Mouse (Mus musculus) gastrocnemius, adult 8-10 months (tissue): ENCODE measurements at regions not wholly inside any gene's neighbourhood (a gene's known extent, or its start where the extent isn't known, plus 50 kb on each side); places are given as distances from the start of the nearest gene placed in this dataset.

ENCODE experiments used
- DNase-seq, 2 experiments: peaks; one replicate each; pipeline ENCODE4 v3.0.0; 2022; ENCODE audit warnings: low spot score in 2 of 2

DNA sequence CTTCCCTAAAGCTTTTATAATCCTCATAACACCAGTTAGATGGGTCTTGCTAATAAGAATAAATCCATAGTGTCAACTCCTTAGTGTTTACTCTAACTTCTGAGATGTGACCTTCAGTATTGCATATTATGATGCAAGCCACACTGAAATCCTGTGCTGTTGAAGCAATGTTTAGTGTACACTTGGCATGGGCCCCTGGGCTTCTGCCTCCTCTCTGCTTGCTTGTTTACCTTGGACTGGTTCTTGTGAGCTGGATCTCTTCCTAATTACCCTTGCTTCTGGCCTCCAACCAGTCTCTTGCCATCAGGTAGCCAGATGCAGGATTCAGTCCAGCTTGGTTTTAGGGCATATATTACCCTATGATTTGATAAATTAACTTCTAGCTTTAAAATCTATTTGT lies 57.0 kb downstream of the Rgs2 start:
- no peak for DNase-seq

DNA sequence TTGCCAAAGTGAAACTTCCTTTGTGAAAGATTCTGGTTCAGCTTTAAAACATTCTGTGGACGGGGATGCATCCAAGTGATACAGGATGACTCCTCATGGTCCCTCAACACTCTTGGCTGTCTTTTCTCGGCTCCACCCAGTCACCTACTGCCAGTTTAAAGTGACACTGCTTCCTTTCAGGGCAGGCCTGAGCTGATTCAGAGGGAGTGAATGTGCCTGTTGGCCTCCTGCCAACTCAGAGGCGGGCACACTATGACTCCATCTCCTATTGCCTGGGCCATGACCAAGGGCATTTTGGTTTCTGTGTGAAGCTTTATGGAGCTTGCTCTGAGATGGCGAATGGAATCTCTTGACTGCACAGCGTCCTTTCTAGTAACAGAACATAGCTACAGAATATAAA lies 62.5 kb downstream of the Rgs2 start:
- DNase-seq: peak; percentile 43 to 67

DNA sequence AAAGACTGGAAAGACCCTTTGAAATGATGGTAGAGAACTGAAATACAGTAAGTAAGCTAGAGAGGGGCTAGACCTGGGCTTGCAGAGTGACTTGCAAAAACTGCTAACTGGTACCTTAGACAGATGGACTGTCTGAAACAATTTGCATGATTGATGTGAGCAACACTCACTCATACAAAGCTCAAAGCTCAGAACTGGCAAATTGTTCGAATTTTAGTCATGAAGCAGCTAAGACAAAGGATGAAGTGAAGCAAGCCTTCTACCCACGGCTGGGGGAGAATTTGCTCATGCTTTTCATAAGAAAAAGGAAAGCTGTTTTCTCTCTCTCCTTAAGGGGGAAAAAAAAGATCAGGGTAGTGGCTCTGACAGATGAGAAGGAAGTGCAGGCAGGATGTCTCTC lies 64.5 kb downstream of the Rgs2 start:
- no peak for DNase-seq

DNA sequence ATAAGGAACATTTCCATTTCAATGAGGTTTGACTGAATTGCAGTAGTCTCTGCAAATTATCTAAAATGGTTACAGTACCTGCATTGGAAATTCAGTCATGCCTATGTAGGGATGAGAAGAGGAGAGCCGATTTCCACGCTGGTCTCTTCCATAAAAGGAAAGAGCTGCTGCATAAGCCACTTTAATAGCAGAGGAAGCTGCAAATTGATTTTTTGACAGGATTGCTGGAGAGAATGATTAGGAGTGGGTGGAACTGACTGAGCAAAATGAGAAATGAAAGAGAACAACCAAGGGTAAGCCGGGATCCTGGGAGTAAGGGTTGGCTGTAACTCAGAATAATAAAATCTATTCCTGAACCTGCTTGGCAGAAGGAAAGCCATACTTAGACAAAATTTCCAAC lies 65.4 kb downstream of the Rgs2 start:
- no peak for DNase-seq

DNA sequence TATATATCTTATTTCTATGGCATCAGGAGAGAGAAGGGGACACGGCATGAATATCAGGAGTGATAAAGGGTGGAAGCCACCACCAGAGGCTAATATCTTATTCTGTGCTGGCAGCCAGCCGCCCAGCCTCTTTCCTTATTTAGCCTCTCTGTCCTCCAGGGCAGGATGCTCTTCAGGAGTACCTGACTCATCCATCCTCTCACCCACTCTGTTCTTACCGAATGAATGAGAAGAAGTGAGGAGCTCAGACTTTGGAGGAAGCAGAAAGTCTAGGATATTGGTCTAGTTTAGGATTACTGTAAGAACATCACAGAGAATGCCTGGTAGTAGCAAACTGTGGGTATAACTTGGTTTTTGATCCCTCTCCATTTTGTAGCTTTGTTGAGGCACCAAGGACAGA lies 73.2 kb downstream of the Rgs2 start:
- DNase-seq: no peak

DNA sequence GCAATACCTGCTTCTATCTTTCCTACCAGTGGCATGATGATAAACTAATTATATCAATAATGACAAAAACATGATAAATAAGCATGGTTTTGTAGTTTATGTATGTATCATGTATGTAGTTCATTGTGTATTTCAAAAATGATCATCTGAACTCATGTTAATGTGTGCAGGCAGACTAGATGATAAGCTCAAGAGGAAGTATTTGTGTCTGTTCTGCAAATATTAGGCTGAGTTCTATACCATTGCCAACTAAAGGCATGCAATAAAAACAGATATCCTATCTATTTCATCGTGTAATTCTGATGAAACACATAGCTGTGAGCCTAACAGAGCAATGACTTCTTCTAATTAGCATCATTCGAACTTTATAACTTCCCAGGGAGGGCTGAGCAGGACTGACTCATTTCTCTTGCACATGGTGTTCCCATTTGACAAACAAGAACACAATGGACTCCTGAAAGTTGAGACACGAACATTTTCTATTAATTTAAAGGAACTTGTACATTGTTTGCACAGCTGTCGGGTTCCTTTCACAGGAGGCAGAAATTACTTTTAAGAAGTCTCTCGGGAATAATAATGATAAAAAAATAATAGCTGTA lies 74.3 kb downstream of the Rgs2 start:
- no peak for DNase-seq

DNA sequence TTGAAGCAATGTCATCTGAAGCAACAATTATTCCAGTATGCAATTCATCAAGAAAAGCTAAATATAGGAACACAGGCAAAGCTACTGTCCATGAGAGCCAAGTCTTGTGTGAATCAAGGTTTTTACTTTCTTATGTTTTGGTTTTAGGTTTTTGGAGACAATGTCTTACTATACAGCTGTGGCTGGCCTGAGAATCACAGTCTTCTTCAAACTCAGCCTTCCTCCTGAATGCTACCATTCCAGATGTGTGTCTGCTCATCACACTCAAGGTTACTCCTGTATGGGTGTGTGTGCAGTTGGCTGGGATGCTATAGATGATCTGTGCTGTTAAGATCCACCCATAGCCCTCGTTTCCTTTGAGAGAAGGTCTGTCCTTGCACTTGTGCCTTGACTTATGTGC lies 81.5 kb downstream of the Rgs2 start:
- DNase-seq: no peak

DNA sequence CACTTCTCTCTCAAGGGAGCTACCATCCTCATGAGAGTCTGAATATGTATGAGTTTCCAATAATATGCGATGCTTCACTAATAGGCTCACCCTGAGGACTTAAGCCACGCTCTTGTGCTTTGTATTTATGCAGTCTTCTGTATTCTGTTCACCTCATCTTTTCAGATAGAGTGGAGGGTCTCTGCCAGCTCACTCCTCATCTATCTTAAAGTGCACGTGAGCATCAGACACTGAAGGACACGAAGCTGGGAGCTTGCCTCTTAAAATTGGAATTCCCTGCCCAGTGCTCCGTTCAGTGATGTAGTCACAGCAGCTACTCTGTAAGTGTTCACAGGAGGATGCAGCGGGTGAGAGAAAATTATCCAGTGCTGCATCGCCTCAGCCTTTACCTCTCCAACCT lies 83.7 kb downstream of the Rgs2 start:
- DNase-seq: no peak

DNA sequence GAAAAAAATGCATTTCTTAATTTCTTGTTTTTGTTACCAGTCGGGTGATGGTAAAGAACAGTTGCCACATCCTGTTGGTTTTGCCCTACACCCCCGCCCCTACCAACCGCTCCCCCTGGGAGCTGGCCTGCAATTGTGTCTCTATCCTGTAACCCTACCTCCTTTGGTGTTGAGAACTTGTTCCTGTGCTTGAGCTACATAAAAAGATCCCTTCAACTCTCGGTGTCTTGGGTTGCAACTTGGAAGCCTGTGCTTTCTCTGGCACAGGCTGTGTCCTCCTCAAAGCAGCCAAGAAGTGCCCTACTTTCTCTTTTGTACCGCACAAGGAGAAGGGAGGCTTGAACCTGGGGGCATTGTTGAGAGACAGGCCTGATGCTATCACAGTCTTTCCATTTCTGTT lies 85.0 kb downstream of the Rgs2 start:
- peak; percentile 22 to 24 for DNase-seq

DNA sequence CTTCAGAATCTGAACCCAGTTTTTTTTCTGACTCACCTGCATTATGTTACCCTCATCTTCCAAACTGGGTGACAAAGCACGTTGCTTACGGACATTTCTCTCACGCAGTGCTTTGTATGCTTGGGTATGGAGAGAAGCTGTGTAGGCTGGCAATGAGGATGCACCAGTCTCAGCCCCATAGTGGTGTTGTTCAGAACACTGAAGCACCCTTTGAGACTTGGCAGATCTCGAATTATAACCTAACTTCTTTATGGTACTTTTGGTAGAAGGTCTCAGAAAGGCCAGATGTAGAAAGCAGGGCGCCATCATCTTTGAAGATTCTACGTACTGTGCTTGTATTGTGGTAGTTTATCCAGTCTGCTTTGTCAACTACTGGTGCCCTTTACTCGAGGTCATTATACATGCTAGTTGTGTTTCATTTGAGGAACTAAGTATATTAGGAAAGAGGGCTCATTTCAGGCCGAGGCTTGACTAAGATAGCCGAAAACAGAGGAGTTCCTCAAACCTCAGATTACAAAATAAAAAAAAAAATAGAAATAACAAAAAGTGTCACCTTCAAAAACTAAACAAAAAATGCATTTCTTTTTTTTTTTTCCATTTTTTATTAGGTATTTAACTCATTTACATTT lies 85.7 kb downstream of the Rgs2 start:
- no peak for DNase-seq

DNA sequence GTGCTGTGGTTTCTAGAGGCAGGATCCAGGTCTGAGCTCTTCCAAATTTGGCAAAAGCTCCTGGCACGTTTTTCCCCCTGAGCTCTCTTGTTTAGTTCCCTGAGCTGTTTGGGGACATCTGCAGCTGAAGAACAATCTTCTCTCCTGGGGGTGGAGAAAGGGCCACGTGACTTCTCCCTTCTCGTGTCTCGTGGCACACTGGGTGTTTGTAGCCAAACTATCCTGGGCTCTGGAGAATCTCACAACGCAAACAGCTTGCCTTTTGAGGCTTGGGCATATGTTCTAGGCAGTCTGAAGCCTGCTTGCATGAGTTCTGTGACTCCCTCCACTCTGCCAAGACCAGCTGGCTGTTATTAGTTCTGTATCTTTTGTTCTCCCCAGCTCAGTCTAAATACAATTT lies 86.3 kb downstream of the Rgs2 start:
- DNase-seq: peak in 1 of 2 experiments; percentile 30

DNA sequence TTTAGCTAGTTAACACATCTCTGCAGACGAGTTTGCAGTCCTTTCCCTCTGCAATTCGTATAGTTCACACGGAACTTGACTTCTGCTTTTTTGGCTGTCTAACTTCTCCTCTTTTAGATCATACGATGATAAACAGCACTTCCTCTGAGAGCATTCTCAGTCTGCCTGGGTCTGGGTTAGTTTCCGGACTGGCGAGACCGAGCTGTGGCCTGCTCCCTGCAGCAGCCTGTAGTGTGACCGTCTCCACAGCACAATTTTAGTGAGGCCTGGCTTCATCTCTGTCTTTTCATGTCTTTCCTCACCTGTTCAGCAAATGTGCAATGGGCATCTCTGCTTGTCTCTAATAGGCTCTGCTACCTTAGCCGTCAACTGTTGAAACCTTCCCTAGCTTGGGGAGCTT lies 87.4 kb downstream of the Rgs2 start:
- DNase-seq: no peak

DNA sequence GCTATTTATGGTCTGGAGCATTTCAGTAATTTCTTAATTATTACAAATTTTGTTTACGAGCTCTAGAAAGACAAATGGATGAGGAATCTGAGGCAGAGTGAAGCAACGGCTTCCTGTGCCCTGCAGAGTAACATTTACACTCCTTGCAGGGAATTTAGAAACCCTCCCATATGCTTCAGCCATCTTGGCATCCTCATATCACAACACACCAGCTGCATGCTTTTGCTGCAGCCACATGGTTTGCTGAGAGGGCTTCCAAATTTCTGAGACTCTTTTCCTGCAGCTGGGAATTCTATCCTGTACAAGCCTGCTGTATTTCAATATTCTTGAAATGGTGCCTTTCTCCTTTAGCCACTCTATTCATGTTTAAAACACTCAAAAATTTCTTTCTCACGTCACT lies 91.4 kb downstream of the Rgs2 start:
- no peak for DNase-seq

DNA sequence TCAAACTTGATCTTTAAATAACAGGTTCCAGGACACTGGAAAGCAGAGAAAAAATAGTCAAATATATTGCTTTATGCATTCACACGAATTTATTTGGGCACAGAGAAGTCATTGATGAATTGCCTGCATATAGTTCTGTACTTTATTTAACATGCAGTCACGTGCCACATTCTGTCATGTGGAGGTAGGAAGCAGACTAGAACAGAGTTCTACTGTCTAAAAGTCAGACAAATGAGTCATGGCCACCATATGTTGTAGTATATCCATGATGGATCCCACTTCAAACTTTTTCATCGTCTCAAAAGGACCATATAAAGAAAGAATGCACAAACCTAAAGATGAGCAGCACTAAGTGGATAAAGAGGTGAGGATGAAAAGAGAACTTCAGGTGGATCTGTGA lies 92.7 kb downstream of the Rgs2 start:
- no peak for DNase-seq

DNA sequence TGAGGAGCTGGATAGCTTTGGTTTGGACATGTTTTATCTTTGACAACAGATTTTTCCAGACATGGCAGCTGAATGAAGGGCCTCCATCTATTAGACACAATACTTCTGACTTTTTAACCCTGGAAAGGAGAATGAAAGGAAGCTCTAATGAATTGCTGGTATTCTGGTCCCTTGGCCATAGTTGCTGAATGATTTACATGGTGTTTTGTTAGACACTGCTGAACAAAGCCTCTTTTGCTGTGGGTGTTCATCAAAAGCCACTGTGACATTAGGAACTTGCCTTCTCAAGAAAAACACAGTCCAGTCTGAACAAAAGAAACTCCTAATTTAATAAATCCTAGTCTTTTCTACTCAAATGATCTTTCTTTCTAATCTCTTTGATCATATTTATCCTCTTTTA lies 93.4 kb downstream of the Rgs2 start:
- DNase-seq: no peak

DNA sequence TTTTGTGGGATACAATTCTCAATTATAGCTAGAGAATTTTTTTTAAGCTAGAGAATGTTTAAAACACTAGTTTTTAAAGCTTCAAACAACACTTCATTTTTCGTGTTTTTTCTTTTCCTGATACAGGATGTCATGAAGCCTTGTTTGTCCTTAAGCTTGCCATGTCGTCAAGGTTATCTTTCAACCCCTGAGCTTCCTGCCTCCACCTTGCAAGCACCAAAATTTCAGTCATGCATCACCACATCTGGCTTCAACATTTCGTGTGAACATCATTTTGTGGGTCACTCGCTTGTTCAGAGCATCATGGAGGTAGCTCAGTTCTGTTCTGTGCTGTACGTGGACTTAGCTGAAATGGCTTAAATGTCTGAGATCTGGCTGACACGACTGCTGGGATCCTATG lies 96.6 kb downstream of the Rgs2 start:
- no peak for DNase-seq

DNA sequence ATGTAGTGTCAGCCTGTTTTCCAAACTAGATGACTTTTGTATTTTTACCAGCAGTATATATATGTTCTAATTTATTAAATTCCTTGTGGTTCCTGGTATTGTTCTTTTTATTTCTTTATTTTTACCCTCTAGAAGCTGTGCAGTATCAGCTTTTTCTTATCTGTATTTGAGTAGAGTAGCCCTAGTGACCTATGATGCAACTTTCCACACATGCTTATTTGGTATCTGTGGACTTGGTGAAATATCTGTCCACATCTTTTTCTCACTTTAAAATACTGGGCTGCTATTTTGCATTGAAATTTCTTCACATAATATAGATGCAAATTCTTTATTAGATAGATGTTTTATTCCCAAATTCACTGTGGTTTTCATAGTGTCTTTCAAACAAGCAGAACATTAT lies 97.1 kb downstream of the Rgs2 start:
- DNase-seq: no peak

DNA sequence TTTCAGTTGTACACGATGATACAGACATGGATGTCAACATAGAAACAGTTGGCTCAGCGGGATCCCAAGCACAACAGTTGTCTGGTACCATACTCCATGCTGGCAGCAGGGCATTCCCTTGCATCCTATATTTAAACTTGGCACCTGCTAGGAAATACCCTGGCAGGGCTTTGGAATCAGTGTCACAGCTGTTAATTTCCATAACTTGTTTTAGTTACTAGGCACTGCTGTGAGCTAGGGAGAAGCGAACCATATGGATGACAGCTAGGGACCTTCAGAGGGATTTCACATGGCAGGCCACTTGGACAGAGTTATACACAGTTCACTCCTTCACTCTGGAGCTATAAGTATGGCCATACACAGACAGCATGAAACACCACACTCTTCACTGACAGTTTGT lies 100.0 kb downstream of the Rgs2 start:
- peak in 1 of 2 experiments; percentile 32 for DNase-seq

DNA sequence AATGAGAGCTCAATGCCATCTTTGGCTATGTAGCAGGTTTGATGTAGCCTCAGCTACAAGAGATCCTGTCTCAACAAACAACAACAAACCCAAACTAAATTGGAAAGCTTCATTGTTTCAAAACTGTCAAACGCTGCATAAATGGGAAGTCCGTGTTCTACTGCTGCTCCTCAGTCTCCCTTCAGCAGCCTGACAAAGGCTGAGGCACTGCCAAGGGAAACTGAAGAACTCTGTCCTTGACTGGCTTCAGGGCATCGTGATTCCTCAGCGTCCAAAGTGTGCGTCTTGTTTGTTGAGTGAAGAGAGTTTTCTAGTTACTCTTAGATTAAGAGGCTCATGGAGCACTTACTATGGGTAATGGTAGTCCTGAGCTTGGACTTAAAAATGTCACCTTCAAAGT lies 100.7 kb downstream of the Rgs2 start:
- no peak for DNase-seq

DNA sequence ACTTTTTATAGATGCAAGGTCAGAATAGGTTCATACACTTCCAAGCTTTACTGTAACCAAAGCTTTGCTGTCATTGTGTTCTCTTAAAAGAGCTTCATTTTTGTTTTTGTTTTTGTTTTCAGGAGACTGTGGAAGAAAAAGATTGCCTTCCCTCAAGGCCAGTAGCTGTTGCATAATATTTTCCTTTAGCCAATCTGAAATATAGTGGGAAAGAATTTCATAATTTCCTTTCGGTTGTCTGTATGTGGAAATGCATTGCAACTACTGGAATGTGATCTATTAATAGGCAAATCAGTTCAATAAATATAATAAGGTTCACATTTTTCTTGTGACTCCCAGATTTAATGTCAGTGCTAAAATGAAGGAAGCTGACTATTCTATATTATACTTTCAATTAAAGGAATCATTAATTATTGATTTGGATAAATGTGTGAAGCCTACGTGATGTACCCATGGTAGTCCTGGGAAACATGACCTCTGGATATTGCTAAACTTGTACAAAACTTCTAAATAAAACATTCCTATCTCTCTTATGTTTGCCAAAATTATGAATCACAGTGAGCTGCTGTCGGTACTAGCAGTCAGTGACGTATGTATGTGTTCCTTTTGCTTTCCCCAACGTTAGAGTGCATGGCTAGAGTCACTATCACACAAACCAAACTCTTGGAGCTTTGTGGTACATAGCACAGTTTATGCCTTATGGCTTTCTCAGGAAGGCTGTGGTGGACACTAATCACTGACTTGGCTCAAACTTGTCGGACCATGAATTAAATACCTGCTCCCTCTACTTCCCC lies 102.6 kb downstream of the Rgs2 start:
- no peak for DNase-seq

DNA sequence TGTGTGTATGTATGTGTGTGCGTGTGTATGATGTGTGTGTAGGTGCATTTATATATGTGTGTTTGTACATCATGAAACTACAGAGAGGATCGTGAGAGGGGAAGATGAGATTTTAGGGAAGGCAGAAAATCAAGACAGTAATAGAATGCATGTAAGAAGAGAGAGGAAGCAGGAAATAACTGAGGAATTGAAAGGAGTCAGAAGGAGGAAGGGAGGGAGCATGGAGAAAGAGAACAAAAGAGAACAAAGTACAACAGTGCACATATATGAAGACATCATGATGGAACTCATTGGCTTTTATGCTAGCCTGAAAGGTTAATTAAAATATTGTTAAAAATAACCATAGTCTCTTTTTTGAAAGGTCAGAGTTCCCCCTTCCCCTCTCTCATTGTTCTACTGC lies 111.4 kb downstream of the Uchl5 start:
- no peak for DNase-seq

DNA sequence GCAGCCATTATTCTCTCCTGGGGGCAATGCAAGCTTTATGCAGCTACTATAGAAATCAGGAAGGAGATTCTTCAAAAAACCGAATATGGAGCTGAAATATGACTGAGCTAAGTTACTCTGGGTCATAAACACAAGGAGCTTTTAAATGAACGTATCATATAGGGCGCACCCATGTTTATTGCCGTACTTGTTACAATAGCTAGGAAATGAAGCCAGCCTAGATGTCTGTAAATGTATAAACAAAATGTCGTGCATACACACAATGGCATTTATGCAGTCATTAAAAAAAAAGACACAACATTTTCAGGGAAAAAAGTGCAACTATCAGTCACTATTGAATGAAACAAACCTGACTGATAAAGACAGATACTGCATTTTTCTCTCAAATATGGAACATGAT lies 111.0 kb downstream of the Uchl5 start:
- DNase-seq: no peak

DNA sequence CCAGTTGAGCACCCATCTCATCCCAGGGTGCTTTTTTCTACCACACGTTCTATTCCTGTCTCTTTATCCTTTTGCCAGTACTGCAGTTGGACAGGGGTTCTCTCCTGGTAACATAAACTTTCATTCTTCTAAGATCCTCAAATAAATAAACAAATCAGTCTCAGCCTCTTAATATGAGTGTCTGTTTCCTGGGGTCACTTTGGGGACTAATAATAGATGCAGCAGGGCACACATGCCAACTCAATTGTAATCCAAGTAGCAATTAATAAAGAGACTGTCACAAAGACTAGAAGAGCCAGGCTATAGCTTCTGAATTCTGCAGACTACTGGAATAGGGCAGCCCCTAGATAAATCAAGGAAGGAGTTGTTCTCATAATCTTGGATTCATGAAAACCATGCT lies 108.9 kb downstream of the Uchl5 start:
- DNase-seq: no peak
